Mouse (Mus musculus): Measurements from ENCODE around the gene Mcee. TPM values are rescaled to one million over a fixed set of nuclear protein-coding genes. Genes with fewer than 3 reads are reported as not detected.
A peak's percentile ranks its signal among the peaks of the same experiment; 100 is the strongest.

The Mcee gene
- 55.6 and 58.3 TPM in 2 replicates for polyA plus RNA-seq (2015; fragmentation: Nextera tagmentation; extraction: Ambion mirVana)

DNA sequence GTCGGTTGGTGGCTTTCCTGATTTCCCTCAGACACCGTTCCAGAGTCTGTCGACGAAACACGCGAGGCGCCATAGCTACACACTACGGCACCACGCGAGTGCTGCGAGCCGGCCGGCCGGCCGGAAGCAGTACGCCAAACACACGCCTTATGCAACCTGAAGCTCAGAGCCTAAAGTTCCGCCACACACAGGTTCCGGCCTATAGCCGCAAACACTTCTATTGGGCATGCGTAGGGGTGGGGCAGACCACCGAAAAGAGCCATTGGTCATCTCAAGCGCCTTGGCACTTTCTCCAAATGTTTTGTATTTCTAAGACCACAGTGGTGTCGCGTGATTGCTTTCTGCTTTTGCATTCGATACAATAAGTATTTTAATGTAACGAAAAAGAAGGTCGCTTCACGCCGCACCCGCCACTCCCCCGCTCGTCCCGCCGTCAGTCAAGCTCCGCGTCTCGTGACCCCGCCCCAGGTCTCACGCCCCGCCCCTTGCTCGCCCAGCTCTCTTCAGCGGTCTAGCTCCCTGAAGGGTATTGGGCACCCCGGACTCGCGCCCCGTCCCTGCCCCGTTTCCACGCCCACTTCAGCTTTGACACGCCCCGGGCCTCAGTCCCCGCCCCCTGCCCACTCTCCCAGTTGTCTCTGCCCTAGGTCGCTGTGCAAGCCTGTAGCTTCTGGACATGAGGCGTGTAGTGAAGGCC, at the start of gene Mcee, which contains the start of gene Mphosph10:
Gene Mcee, plus strand, starts transcription at position 486 of the 697 bp plus-strand sequence.
Gene Mphosph10, minus strand, starts transcription at position 147 of the 697 bp plus-strand sequence.
- peak; percentile 95 for DNase-seq (ENCODE audit: low spot score)

DNA sequence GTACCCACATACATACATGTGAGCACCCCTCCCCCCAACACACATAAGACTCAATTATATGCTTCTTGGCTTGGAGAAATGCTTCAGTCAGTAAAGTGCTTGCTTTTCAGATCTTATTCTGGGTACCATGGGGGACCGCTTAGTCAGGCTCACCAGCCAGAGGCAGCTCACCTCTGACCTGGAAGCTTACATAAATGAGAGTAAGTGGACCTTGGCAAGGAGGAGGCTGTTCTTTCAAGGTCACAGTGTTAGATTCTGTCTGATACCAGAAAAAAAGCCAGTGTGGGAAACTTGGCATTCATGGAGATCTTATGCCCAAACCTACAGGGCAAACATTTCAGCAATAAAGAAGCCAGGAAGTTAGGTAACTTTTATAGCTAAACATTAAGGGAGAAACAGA, 44.6 kb upstream of the Mcee start:
- DNase-seq (ENCODE audit: low spot score): no peak

DNA sequence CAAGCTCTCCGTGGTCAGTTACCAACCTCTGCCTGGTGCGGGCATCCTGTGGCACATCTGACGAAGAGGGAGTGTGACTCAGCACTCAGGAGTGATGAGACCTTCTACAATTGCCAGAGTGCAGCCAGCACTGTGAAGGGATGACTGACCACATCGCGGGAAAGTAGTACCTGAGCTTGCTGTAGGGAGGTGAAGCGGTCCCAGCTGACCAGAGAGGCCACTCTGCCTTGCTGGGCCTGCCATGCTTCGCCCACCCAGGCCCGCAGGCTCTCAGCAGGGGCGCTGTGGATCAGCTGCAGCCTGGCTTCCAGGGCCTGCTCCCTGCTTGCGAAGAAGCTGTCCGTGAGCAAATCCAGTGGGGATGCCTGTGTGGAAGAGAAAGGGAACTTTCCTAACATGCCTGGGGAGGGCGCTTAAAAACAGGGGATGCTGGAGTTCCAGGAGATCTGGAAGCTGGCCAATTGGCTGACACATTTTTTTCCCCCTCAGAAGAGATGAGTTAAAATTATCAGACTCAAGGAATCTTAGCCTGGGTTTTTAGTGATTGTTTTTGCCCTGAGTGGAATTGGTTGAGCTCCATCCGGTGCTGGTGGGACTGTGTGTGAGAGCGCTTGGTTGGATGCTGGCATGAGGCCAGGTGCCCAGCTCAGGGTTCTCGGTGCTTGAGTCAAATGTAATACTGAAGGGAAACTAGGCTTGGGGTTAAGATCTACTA, 43.1 kb upstream of the Mcee start:
- DNase-seq (ENCODE audit: low spot score): no peak

DNA sequence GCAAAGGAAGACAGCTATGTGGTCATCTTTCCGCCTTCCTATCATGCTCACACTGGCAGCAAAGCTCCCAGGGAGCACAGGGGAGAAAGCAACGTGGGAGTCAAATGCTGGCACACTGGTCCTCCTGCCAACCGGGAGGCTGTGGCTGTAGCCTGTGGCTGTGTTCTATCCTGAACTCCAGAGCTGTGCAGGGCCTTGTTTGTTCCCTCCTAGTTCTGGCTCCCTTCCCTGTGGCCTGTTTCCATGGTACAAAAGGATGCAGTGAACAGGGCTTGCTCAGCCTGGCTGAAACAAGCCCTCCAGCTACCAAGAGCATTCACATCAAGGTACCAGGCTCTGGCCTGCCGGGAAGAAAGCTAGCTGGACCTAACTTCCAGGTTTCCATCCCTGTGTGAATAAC, 41.3 kb upstream of the Mcee start:
- DNase-seq (ENCODE audit: low spot score): no peak

DNA sequence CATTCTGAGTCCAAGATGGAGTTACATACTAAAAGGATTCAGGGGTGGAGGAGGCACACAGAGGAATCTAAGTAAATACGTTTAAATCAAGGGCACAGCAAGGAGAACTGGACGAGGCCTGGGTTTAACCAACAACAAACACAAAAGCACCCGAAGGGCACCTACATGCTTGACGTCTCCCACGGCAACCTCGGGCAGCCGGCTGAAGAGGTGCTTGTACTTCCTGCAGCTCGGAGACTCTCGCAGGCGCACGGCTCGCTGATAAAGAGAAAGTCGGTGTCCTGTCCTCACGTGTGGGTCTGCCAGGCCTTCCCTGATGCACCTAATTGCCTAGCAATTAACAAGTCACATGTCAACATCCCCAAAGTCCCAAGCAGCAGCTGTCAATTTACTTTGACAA, 38.2 kb upstream of the Mcee start:
- no peak for DNase-seq (ENCODE audit: low spot score)

DNA sequence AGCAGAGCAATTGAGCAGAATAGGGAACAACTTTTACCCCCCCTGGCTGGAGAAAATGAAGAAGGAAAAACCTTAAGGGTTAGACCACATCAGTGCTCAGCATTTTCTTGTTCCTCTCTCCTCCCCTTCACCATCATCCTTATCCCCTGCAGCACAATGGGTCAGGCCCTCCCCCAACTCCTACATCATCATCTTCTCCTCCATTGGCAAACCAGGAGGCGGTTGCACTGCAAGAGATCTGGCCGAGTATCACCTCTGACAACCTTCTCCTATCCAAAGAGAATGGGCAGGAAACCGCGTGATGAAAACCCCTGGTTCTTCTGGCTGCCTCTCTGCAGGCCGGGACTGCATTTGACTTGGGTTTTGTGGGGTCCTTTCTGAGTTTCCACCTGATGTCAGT, 35.7 kb upstream of the Mcee start:
- no peak for DNase-seq (ENCODE audit: low spot score)

DNA sequence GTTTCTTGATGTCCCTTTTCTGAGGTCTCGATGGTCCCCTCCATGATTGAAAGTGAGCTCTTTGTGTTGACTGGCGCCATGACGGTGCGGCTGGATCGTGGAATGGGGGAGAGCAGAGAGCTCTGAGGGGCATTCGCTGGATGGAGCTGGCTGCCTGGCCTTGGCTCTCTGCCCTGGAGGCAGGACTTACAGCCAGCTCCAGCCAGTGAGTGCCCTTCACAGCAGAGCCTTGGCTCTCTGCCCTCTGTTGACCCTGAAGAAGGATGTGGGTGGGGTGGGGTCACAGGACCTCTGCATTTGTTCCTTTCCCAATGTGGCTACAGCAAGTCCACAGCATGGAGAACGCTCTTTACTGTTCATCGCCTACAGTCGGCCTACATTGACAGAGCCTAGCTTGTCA, 35.0 kb upstream of the Mcee start:
- no peak for DNase-seq (ENCODE audit: low spot score)

DNA sequence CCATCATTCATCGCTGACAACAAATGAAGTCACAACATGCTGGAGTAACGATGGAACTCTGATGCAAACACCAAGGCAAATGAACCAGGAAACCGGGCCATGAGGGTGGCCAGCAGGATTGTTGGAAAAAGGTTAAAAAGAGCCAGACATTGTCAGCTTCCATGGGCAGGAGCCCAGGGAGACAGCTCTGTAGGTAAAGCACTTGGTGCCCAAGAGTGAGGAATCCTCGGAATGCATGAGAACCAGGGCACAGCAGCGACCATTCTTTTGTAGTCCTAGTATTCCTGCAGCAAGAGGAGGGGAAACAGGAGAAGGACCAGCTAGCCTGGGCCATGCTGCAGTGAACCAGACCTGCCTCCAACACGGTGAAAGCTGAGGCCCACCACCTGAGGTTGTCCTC, 33.7 kb upstream of the Mcee start:
- DNase-seq (ENCODE audit: low spot score): no peak

DNA sequence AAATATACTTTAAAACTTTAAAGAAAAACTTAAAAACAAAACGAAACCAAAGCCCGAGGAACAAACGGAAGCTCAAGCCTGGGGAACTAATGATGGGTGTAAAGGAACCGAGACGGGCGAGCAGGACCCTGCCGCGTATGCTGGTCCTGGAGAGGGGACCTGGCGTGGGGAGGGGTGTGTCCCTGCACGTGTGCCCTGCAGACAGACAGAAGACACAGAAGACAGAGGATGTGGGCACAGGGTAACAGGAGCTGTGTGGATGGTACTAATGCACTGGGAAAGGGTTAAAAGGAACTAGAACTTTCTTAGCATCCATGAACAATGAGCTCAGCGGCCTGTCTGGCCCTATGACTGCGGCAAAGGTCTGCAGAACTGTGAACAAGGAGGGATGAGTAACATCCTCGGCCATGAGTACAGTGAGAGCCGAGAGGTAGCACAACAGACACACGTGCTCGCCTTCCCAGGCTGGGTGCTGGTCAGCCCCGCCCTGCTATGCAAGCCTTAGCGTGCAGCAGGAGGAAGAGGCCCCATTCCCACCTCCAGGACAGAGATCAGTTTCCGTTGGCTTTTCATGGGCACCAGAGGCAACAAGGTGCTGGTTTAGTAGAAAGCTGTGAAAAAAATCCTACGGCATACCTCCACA, 32.3 kb upstream of the Mcee start:
- no peak for DNase-seq (ENCODE audit: low spot score)

DNA sequence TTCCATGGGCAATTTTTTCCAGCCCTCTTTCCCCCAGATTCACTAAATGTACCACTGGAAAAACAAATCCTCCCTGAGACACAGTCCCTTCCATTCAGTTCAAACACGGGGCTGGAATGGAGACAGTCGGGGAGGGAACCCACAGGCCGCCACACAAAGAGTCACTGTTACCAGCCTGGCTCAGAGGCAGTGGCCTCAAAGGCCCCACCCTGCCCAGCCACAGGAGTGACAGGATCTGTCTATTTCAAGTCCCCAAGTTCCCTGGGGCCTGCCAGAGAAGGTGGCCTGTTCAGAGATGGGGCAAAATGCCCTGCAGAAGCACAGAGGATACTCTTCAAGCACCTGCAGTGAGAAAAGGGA, 31.8 kb upstream of the Mcee start:
- DNase-seq (ENCODE audit: low spot score): no peak

DNA sequence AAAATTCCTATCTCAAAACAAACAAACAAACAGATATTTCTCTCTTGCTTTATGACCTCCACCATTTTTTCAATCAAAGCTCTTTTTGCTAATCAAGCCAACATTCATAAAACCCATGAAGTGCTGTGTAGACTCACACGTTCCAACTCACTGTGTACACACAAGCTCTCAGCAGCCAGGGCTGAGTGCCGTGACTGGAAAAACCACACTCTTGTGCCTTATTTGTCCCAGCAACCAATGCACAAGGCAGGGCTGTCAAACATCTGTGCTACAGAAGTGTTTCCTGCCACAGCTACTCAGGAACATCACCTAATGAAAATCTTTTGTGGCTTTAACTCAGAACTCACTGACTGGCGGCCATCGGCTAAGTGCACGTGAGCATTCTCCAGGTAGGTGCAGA, 26.5 kb upstream of the Mcee start:
- DNase-seq (ENCODE audit: low spot score): no peak

DNA sequence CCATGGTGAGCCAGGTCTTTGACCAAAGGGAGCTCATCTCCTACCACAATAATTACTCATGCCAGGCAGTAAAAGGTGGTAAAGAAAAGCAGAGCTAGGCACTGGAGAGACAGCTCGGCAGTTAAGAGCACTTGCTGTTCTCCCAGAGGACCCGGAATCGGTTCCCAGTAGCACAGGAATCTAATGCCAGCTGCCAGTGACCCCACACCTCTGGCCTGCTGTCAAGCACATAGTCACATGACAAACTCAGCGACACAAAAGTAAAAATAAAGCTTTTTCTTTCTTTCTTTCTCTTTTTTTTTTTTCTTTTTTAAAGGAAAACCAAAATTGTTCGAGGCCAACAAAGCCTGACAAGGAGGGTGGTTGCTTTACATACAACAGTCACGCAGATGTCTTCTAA, 22.6 kb upstream of the Mcee start:
- no peak for DNase-seq (ENCODE audit: low spot score)

DNA sequence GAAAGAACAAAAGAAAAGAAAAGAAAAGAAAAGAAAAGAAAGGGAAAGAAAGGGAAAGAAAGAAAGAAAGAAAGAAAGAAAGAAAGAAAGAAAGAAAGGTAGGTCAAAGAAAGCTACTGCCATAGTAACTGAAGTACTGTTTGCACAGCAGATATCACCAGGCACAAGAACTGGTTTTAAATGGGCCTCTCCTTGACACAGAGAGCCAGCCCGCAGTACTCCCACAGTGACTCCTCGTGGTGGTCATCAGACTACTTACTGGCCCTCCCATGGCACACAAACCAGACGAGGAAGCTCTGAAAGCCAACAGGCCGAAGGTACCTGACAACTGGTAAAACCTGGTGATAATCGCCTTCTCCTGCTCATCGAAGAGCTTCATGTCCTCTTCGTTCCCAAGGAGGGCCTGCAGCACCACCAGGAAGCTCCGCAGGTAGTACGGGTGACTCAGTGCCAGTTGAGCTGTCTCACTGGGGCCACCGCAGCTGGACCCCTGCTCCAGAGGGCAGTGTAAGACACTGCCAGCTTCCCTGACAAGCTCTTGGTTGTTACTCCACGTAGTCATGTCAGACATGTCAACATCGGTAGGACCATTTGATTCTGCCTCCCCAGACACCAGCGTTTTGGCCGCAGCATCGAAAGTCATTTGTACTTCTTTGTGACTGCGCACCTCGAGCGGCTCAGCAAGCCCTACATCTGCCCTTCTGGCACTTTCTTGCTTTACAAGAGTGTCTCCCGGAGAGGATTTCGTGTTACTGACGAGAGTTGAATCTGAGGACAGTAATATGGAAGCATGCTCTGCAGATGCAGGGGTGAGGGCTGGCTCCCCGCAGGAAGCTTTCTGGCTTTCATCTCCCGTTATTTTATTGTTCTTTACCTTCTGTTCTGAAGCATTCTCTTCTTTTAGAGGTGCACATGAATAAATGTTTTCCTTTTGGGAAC, 20.2 kb upstream of the Mcee start:
- DNase-seq (ENCODE audit: low spot score): no peak

DNA sequence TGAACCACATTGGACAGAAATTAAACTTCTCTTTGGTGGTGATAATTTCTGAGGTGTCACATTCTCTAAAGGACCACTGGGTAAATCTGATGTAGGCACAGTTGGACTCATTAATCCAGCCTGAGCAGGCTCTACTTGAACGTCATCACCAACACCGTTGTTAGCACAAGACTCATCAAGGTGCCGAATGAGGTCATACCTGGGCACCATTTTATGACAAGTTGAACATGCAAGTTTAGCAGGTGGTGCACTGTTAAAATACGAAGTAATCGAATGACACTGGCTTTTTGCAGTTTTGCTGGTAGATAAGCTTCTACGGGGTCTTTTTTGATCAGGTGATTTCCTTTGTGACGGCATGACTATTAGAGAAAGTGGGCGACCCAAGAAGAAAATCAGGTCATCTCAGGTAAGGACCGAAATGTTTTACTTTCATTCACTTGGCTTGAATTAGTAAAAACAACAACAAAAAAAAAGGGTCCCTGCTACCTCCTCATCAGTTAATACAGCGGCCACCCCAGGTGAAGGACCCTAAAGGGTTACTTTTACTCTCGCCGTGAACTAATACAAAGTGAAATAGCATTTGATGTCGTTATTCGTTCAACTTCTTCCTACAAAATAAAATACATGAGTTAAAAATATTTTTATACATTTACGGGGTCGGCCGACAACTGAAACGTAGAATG, 19.1 kb upstream of the Mcee start:
- DNase-seq (ENCODE audit: low spot score): no peak

DNA sequence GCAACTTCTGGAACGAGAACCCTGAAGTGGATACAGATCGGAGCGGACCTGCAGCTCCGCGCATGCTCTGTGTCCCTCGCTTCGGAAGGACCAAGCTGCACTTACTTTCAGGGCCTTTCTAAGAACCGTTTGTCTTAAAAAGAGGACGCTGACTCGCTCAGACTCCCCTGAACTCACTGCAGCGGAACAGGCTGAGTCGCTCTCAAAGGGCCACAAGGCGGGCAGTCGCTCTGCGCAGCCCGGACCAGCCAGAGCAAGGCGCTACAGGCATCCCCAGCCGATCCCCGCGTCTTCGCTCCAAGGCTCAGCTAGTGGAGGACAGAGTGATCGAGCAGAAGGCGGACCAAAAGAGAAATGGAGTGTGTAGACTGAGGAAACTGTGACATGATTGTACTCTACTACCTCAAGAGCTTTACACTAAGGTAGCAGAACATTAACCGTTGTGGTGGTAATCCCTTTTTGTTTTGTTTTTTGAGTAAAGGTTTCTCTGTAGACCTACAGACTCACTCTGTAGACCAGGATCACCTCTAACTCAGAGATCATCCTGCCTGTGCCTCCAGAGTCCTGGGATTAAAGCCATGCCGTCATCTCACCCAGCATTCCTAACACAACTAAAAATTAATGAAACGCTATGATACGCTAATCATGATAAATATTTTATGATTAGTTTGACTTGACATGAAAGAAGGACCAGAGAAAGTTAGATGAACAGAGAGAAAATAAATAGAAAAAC, 18.4 kb upstream of the Mcee start, which contains the start of gene Fan1:
Gene Fan1, minus strand, starts transcription at position 266 of the 733 bp plus-strand sequence.
- peak; percentile 88 for DNase-seq (ENCODE audit: low spot score)

DNA sequence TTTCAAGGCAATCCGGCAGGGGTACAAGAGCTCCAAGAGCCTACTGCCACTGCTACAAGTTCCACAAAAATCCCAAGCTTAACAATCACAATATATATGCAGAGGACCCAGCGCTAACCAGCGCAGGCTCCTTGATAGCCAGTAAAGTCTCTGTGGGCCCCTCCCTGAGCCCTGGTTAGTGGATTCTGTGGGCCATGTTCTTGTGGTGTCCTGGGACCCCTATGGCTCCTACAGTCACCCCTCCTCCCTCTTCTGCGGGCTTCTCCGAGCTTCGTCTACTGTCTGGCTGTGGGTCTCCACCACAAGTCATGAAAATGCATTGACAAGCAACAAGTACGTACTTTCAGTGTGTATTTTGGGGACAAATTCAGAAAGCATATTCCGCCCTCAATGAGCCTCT, 928 bp upstream of the Mcee start:
- DNase-seq (ENCODE audit: low spot score): no peak

DNA sequence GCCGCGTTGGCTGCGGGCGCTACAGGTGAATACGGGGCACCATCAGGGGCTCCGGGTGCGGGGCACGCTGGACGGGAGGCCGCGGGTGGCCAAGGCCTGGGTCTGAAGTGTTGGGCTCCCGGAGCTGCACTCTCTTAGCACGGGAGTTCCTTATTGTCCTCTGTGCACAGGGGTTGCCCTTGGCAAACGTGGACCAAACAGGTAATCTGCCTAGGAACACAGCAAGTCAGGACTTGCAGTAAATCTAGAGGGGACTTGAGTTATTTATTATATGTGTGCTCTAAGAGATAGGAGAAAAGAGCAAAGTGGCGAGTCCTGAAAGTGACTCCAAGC, 378 bp downstream of the Mcee start:
- no peak for DNase-seq (ENCODE audit: low spot score)

DNA sequence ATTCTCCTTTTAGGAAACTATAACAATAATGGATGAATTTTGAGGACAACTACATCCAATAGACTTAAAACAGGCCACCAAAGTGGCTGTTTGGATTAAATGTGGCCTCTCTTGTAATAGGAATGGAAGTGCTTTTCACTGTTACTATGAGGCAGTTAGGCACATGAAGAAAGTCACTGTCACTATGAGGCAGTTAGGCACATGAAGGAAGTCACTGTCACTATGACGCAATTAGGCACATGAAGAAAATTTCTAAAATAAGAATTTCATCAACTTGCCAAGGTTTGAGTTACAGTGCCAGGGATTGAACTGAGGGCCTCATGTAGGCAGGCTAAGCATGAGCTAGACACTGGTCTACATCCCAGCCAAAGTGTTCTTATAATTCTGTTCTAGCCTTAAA, 8.3 kb downstream of the Mcee start:
- DNase-seq (ENCODE audit: low spot score): no peak

DNA sequence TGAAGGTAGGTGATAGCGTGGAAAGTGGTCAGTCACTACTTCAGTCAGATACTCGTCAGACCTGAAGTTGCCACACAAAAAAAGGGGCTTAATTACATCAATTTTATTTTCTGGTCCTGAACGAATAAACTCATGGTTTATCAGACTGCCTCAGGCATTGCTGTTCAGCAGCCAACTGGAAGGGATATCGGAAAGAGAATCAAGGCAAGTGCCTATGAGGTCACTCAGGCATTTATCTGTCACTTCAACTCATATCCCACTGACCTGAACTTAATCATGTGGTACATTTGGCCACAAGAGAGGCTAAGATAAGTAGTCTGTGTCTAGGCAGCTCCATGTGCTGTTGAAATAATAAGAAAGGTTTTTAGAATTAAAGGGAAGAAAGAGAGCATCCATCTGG, 10.0 kb downstream of the Mcee start:
- DNase-seq (ENCODE audit: low spot score): no peak

DNA sequence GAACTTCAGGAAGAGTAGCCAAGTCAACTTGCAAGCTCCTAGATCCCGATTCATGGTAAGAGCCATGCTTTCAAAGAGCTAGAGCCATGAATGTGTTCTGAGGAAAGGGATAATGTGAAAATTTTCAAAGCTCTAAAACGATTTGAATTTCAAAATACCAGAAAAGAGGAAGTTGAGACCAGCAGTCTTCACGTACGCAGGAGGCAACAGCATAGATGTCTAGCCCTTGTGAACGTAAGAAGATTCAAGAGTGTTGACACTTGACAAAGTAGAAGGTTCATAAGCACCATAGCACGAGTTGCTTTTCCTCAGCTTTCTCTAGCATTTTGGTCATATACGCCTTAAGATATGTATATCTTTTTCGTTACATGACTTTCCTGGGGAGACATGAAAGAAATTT, 11.6 kb downstream of the Mcee start:
- DNase-seq (ENCODE audit: low spot score): no peak

Data from thymus, postnatal 0 days (tissue).